Mouse (Mus musculus) small intestine, adult 2 months (tissue): Measurements from ENCODE around the gene Adam33. TPM values are rescaled to one million over a fixed set of nuclear protein-coding genes. Genes with fewer than 3 reads are reported as not detected.

ENCODE experiments used
- H3K27ac ChIP-seq: fragments of 200-500 bp; 2 replicates; pipeline ENCODE4 v1.5.1; 2012; ENCODE audit warnings: low read depth, low read length, control low read depth, inconsistent platforms; ENCODE audit not compliant: insufficient read depth
- H3K27me3 ChIP-seq: fragments of 200-500 bp; 2 replicates; pipeline ENCODE4 v1.6.1; 2012; ENCODE audit warnings: mild to moderate bottlenecking, moderate library complexity, low read length, inconsistent platforms; ENCODE audit not compliant: control insufficient read depth, insufficient read depth
- H3K36me3 ChIP-seq: fragments of 200-500 bp; 2 replicates; pipeline ENCODE4 v1.6.1; 2012; ENCODE audit warnings: mild to moderate bottlenecking, low read length, control low read depth, inconsistent platforms; ENCODE audit not compliant: control insufficient read depth, insufficient read depth
- H3K4me1 ChIP-seq: fragments of 200-500 bp; 2 replicates; pipeline ENCODE4 v1.6.1; 2012; ENCODE audit warnings: low read length, inconsistent platforms, mixed read lengths; ENCODE audit not compliant: control insufficient read depth, insufficient read depth, insufficient read length
- H3K4me3 ChIP-seq: fragments of 200-500 bp; 2 replicates; pipeline ENCODE4 v1.5.1; 2012; ENCODE audit warnings: low read depth, mild to moderate bottlenecking, control low read depth, inconsistent platforms, low read length, moderate library complexity
- CTCF ChIP-seq: fragments of 200-500 bp; IDR thresholded peaks from 2 replicates; pipeline ENCODE4 v1.5.1; 2012; ENCODE audit warnings: low read depth, mild to moderate bottlenecking, control low read depth, inconsistent platforms, low read length, moderate library complexity, mixed read lengths; ENCODE audit not compliant: insufficient replicate concordance, insufficient read length; ENCODE audit errors: extremely low read depth
- POLR2A ChIP-seq: fragments of 200-500 bp; IDR thresholded peaks from 2 replicates; pipeline ENCODE4 v1.6.1; 2012; ENCODE audit warnings: low read depth, mild to moderate bottlenecking, control low read depth, inconsistent platforms, low read length, moderate library complexity
- WGBS: fragments of 180-500 bp; shearing (Covaris S2); methylation state at CpG from one replicate; pipeline ENCODE4 v1.1.7; 2018; 5-methylcytosine and 5-hydroxymethylcytosine counted together
- polyA plus RNA-seq: library from polyadenylated mRNA; depleted of rRNA; stranded (reverse); fragments of >200 nt; gene quantifications from 2 replicates; pipeline ENCODE4 v1.2.3, GENCODE M21; 2012; rRNA removed

Adam33 gene
- polyA plus RNA-seq, 1 experiment, result 13.1 TPM

DNA sequence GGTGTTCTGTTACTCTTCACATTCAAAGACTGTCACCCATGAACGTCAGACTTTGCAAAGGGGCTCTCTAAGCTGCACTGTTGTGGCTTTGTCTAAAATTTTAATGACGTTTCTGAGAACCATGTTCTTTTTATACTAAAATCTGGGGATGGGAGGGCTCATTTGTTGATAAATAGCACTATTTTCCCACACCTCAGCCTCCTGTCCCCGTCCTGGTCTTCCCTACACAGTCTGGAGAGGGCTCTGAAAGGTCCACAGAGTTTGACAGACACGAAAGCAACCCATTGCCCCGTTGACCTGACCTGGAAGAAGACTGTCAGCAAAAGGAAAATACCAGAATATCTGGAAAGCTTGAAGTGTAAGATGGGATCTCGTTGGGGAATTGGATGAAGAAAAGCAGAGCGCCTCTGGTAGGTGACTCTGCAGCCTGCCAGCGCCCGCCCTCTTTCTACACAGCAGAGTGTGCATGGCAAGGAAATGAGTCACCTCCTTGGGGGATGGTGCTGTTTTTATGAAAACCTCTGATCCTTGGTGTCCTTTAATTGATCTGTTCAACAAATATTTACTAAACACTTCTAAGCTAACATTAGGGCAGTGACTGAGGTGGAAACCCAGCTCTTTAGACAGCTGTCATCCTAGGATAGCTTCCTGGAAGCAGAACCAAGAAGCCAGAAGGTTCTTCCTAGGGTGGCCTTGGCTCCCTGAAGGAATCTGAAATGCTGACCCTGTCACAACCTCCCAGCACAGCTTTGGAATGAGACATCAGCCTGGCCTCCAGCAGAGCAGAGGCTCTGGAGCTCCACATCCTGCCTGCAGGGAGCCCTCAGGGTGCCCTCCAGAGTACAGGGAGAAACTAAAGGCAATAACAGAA, 34.3 kb downstream of the Adam33 start:
- Histone ChIP-seq H3K36me3 (peaks cover 16% of the 10 kb centered on the region), H3K4me3 (no peak overlapping the region), H3K27me3 (no peaks in the 10 kb centered on the region), H3K4me1 (no peaks in the 10 kb centered on the region; the same call in 1 of the 2 replicates), H3K27ac (no peak overlapping the region)
- TF ChIP-seq CTCF (no peak), POLR2A (no peak)
- 63% methylated on average over 9 of the region's 9 CpGs for WGBS

DNA sequence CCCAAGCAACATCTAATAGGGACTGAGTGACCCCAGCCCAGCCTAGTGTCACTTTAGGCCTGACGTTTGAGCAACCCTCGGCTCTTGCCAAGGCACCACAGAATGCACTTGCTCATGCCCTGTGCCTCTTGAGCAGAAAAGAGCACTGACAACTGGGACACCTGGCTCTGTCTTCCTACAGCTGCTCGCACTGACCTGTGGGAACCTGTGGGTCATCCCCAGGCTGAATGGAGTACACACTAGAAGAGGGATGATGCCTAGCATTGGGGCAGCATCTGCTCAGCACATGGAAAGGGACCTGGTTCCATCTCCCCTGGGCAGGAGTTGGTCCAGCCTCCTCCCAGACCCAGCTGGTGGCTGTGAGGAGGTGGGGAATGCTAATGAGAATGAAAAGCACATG, 36.7 kb downstream of the Adam33 start:
- no peaks in the 10 kb centered on the region for H3K27me3 ChIP-seq
- H3K36me3 ChIP-seq, result peaks cover 23% of the 10 kb centered on the region
- H3K4me3 ChIP-seq, result no peak overlapping the region
- no peak for TF ChIP-seq CTCF
- no peak for TF ChIP-seq POLR2A
- 96% methylated on average over 3 of the region's 3 CpGs for WGBS
- H3K27ac ChIP-seq, result no peak overlapping the region
- H3K4me1 ChIP-seq, result no peaks in the 10 kb centered on the region; the same call in 1 of the 2 replicates

DNA sequence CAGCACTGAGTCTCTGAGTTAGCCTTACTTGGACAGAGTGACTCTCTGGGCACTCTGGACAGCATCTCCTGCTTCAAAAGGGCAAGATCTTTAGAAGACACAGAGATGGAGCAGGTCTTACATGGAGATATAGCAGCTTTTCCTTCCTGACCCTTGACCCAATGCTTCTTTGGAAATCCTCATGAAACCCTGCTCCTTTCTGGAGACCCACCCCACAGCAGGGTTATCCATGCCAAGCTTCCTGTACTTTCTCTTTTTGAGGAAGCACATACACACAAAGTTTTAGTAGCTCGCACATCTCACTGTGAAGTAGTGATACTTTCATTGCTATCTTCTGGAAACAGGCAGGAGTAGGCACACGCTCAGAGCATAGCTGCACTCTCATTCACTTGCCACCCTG, 38.4 kb downstream of the Adam33 start:
- no peak for TF ChIP-seq POLR2A
- Histone ChIP-seq H3K4me1 (no peaks in the 10 kb centered on the region; the same call in 1 of the 2 replicates), H3K4me3 (no peak overlapping the region), H3K27ac (no peak overlapping the region), H3K36me3 (peaks cover 34% of the 10 kb centered on the region), H3K27me3 (no peaks in the 10 kb centered on the region)
- 91% methylated on average over 2 of the region's 2 CpGs for WGBS

DNA sequence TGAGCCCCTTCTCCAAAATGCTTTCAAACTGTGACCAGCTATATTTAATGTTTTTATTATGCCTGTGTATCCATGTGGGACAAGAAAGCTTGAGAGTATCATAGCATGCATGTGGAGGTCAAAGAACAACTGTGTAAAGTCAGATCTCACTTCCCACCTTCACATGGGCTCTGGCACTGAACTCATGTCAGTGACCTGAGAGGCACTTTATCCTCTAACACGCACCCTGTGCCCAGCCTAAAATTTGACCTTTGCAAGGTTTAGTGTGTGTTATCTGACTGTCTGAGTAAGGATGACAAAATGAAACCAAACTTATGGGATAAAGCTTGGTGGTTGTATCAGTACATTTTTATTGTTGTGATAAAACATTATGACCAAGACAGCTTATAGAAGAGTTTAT, 53.0 kb downstream of the Adam33 start:
- Histone ChIP-seq H3K4me3 (no peak overlapping the region), H3K36me3 (peaks cover 42% of the 10 kb centered on the region), H3K4me1 (0 out of 2 replicates have a peak, but pooled peaks cover 3% of the 10 kb centered on the region), H3K27me3 (no peaks in the 10 kb centered on the region), H3K27ac (peak overlapping the region; percentile 64; the same call in 1 of the 2 replicates)
- TF ChIP-seq POLR2A, result no peak
- TF ChIP-seq CTCF, result no peak
- WGBS, result 33% methylated on average over 1 of the region's 1 CpGs

DNA sequence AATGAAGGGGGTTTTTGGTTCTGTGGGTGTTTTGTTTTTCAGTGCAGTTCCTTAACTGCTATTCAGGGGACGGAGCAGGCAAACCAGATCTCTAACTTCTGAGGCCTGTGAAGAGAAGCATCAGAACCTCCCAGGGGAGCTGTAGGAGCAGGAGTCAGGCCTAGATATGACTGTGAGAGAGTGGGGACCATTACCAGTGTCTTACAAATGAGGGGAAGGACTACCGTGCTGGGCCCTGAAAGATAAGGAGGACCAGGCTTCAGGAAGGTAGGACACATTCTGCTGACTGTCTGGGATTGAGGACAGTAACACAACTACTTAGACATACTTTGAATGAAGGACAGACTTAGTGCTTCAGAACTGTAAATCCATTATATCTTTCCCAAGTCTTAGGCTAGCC, 54.5 kb downstream of the Adam33 start:
- TF ChIP-seq POLR2A, result no peak
- 76% methylated on average over 2 of the region's 2 CpGs for WGBS

More for the DNA sequence above, 54.5 kb downstream of the Adam33 start:
- H3K4me3 ChIP-seq, result no peak overlapping the region
- no peak overlapping the region for H3K27ac ChIP-seq
- peaks cover 40% of the 10 kb centered on the region for H3K36me3 ChIP-seq
- H3K4me1 ChIP-seq, result 0 out of 2 replicates have a peak, but pooled peaks cover 3% of the 10 kb centered on the region
- H3K27me3 ChIP-seq, result no peaks in the 10 kb centered on the region

Other genes with a start within 250 kb of the Adam33 start
- 10.0 and 22.1 TPM in 2 replicates for gene 4930402H24Rik, start 157.4 kb downstream of the Adam33 start, polyA plus RNA-seq
- 7.2 and 13.3 TPM in 2 replicates for gene Atrn, start 157.3 kb downstream of the Adam33 start, polyA plus RNA-seq
- 11.1 and 17.0 TPM in 2 replicates for gene Gfra4, start 20.7 kb downstream of the Adam33 start, polyA plus RNA-seq
- 1.9 and 2.7 TPM in 2 replicates for gene Siglec1, start 23.0 kb upstream of the Adam33 start, polyA plus RNA-seq
- 2.2 and 3.3 TPM in 2 replicates for gene Hspa12b, start 63.5 kb upstream of the Adam33 start, polyA plus RNA-seq
- gene Gm11037, start 69.7 kb upstream of the Adam33 start, polyA plus RNA-seq, result not detected in 2 replicates
- gene 1700037H04Rik, start 96.3 kb upstream of the Adam33 start, polyA plus RNA-seq, result 52.3 and 57.2 TPM in 2 replicates
- gene Cenpb, start 116.3 kb upstream of the Adam33 start, polyA plus RNA-seq, result 57.7 and 95.1 TPM in 2 replicates
- 11.6 and 22.4 TPM in 2 replicates for gene Cdc25b, start 123.1 kb upstream of the Adam33 start, polyA plus RNA-seq
- gene Spef1, start 123.5 kb upstream of the Adam33 start, polyA plus RNA-seq, result 5.6 and 8.2 TPM in 2 replicates
- 37.1 and 90.0 TPM in 2 replicates for gene Ap5s1, start 143.3 kb upstream of the Adam33 start, polyA plus RNA-seq
- 49.8 and 80.8 TPM in 2 replicates for gene Mavs, start 170.2 kb upstream of the Adam33 start, polyA plus RNA-seq
- gene Pank2, start 198.7 kb upstream of the Adam33 start, polyA plus RNA-seq, result 6.6 and 11.1 TPM in 2 replicates